Mouse (Mus musculus) bone marrow, adult 2 months (tissue): ENCODE results near the gene Dact1. TPM values are rescaled to one million over a fixed set of nuclear protein-coding genes. Genes with fewer than 3 reads are reported as not detected.

ENCODE experiments used
- H3K27ac ChIP-seq: fragments of 200-500 bp; 2 replicates; pipeline ENCODE4 v1.5.1; 2012; ENCODE audit warnings: low read depth, mild to moderate bottlenecking, control low read depth, inconsistent platforms, low read length; ENCODE audit not compliant: control insufficient read depth, poor library complexity, insufficient read depth
- H3K4me1 ChIP-seq: fragments of 200-500 bp; 2 replicates; pipeline ENCODE4 v1.6.1; 2011; ENCODE audit warnings: low read length; ENCODE audit not compliant: control insufficient read depth, insufficient read depth
- H3K4me3 ChIP-seq: fragments of 200-500 bp; replicated peaks from 2 replicates; pipeline ENCODE3; 2011; ENCODE audit warnings: mild to moderate bottlenecking, low read depth, low read length, control low read depth; ENCODE audit not compliant: control insufficient read depth
- CTCF ChIP-seq: fragments of 200-500 bp; IDR thresholded peaks from 2 replicates; pipeline ENCODE4 v1.5.1; 2011; ENCODE audit warnings: low read length, control low read depth; ENCODE audit not compliant: control insufficient read depth, insufficient read depth
- POLR2A ChIP-seq: fragments of 200-500 bp; IDR thresholded peaks from 2 replicates; pipeline ENCODE4 v1.6.1; 2011; ENCODE audit warnings: low read depth, mild to moderate bottlenecking, control low read depth, low read length, borderline replicate concordance; ENCODE audit not compliant: control insufficient read depth
- WGBS: fragments of 180-500 bp; shearing (Covaris S2); methylation state at CpG from one replicate; pipeline ENCODE4 v1.1.7; 2018; 5-methylcytosine and 5-hydroxymethylcytosine counted together
- polyA plus RNA-seq: library from polyadenylated mRNA; stranded (reverse); fragments of >200 nt; gene quantifications from 2 replicates; pipeline ENCODE4 v1.2.4, GENCODE M21; 2011; ENCODE audit warnings: low replicate concordance; ENCODE audit not compliant: missing spikeins, insufficient read depth, insufficient read length

Gene Dact1
- polyA plus RNA-seq, 1 experiment: 2.4 TPM

DNA sequence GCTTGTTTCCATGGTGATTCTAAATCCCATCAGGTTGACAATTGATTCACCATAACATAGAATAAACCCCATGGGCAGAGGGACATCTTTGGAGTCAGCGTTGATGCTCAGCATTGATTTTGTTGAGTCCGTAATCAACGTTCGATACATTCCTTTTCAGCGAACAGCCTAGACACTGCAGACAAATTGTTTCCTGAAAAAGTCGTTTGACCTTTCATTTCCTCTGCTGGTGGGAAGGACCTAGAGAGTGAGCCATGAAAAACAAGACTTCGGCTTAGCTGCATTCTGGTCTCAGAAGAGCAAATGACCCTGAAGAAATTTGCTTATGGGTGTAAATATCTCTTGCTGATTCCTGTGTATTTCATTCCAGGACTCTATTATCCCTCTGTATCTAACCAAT lies 55.5 kb downstream of the Dact1 start:
- H3K4me3 ChIP-seq: no peak overlapping the region
- TF ChIP-seq CTCF: no peak
- TF ChIP-seq POLR2A: no peak
- H3K4me1 ChIP-seq: no peaks in the 10 kb centered on the region
- 43% methylated on average over 7 of the region's 7 CpGs for WGBS
- no peak overlapping the region for H3K27ac ChIP-seq

DNA sequence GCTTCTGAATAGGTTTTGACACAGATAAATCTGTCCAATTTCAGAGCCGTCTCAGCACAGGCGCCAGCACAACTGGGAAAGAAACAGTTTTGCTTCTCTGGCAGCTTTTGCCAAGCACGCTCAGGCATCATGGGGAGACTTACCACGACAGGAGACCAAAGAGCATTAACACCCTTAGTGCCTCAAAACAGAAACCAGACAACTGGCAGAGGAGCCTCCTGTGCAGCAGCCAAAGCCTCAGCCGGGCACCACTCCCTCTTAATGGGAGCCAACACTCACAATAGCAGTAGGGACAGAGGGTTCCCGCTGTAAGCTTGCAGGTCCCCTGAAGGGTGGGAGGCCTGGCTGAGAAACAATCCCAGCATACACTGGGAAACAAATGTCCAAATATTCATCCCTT lies 56.5 kb downstream of the Dact1 start:
- Histone ChIP-seq H3K4me3 (no peak overlapping the region), H3K27ac (no peak overlapping the region), H3K4me1 (no peaks in the 10 kb centered on the region)
- WGBS: 75% methylated on average over 6 of the region's 6 CpGs
- no peak for TF ChIP-seq POLR2A
- TF ChIP-seq CTCF: no peak

DNA sequence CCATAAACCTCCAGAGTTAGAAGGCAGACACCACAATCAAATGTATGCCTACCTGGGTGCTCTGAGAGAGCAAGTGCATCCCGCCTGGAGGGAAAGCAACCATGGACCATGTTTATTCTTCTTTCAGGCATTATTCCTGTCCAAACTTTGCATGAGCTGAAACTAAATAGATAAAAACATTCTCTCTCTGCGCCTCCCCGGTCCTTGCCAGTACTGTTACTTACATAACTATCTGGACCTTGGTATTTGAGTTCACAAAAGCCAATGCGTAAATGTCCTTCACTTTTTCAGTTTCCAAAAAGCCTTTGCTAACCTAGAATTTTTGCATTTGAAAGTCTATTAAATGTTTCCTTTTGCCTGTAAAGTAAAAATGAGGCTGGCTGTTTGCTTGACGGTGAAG lies 58.9 kb downstream of the Dact1 start:
- no peak for TF ChIP-seq POLR2A
- TF ChIP-seq CTCF: no peak
- Histone ChIP-seq H3K4me1 (no peaks in the 10 kb centered on the region), H3K4me3 (no peak overlapping the region), H3K27ac (no peak overlapping the region)
- 83% methylated on average over 5 of the region's 5 CpGs for WGBS

Other genes starting within 250 kb of the Dact1 start
- gene Tomm20l, start 198.5 kb upstream of the Dact1 start, polyA plus RNA-seq: not detected in 2 replicates
- gene Timm9, start 173.2 kb upstream of the Dact1 start, polyA plus RNA-seq: 14.1 and 27.3 TPM in 2 replicates
- gene 2700049A03Rik, start 173.0 kb upstream of the Dact1 start, polyA plus RNA-seq: 3.3 and 5.9 TPM in 2 replicates